Mouse (Mus musculus): ENCODE data around the gene Pttg1ip.

DNA sequence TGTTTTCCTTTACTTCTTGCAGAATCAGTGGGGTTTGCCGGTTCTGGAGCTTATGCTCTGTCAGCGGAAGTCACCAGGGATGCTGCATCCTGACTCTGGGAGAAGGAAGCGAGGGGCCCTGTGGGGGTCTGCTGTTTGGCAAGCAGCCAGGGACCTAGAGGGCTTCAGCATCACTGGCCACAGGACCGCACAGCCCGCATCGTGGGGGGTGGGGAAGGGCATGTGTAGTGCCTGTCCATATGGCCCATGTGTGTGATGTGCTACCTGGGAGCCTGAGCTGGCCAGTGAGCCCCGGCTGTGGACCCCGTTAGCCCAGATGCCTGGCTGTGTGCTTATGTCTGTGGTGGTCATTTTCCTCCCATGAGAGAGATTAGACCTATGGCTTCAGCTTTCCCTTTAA, 8.2 kb downstream of the Pttg1ip start:
- TF ChIP-seq HCFC1 (IDR thresholded peaks at IDR 0.05; ENCODE audit: borderline replicate concordance, insufficient read depth, low read length) (no peak), MAFK (IDR thresholded peaks at IDR 0.05; ENCODE audit: insufficient read depth, low read depth, low read length) (no peak), ZC3H11A (IDR thresholded peaks at IDR 0.05; ENCODE audit: borderline replicate concordance, low read depth, low read length) (no peak)
